Mouse (Mus musculus) liver, adult (tissue): ENCODE results near the gene Fam213b.

Experiments used
- GATA4 ChIP-seq: IDR thresholded peaks from 2 replicates; pipeline ENCODE4 v1.6.1; 2014; ENCODE audit warnings: mild to moderate bottlenecking, low read length; ENCODE audit not compliant: insufficient replicate concordance

The Fam213b gene

DNA sequence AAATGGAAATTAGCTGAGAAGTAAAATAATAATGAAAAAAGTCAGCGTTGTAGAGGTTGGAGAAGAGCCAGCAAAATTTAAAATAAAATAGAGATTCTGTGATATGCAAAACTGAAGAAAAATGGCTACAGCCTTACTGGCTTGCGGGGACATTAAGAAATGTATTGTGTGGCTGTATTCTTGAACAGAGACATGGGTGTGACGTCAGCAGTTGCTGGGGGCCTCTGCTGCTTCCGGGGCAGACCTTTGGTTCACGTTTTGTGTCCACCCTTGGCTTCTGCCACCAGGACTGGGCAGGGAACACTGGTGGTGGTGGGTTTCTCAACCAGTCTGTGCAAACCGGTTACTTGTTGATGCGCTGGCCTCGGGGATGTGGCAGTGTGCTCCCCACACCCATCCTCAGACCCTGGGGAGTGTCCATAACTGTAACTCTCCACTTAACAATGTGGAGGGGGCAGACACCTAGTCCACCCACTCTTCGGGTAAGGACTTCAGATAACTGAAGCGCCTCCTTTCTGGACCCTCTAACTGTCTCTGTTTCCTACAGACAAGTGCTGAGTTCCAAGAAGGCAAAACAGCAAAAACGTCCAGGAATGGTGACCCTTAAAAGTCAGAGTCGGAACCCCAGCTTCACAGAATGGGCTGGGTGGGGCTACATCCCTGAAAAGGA is 44.1 kb downstream of the Fam213b start:
- TF ChIP-seq GATA4, result no peak

DNA sequence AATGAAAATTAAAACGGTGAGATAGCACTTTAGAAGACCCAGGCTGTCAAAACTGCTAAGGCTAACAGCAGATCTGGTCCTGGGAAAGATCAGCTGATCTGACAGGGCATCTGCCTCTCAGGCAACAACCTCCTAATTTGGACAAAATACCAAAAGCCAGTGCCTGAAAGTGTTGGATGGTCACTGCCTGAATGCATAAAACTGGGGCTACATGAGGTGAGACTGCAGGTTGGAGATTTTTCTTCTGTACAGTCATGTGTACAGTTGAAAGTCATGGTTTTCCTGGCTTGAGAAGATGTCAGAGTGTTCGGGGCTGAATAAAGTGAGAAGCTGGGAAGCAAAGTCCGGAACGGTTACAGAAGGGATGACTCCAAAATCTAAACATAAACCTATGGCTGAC is 45.1 kb downstream of the Fam213b start:
- no peak for TF ChIP-seq GATA4

DNA sequence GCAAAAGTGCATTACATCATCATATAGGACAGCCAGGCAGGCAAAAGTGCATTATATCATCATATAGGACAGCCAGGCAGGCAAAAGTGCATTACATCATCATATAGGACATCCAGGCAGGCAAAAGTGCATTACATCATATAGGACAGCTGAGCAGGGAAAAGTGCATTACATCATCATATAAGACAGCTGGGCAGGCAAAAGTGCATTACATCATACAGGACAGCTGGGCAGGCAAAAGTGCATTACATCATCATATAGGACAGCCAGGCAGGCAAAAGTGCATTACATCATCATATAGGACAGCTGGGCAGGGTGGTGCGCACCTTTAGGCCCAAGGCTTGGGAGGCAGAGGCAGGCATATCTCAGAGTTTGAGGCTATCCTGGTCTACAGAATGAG is 46.2 kb downstream of the Fam213b start:
- TF ChIP-seq GATA4, result no peak
